In the genomic region with DNA sequence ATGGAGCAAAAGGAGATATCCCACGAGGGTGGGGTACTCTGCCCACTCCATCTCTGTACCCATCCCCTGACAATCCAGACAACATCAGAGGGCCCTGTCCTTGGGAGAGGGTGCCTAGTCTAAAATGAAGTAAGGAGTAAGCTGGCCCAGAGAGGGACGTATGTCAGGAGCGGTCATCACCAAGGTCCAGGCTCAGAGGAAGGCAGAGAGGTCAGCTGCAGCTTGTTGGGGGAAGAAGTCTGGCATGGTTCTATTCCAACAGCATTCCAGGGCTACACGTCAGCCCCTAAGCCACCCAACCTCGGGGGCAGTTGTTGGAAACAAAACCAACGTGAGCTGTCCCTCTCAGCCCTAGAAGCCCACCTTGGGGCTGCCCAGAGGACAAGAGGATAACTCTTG, we compare ENCODE assay signal across 9 mouse cellular contexts. TPM values are rescaled to one million over a fixed set of nuclear protein-coding genes. Genes with fewer than 3 reads are reported as not detected.
DNase-seq lines count a peak whose midpoint lies in the region; ATAC-seq and TF ChIP-seq lines count a peak whose summit lies in the region.
"Had no signal": no experiment of that assay in that cellular context is flagged by ENCODE, and none has a peak within 500 bp of the region (broad histone marks: within the 10 kb centered on the region; RNA-seq: fewer than 3 reads in every experiment).

No protein-coding gene starts in this region.

- H3K9ac ChIP-seq in heart, embryonic 11.5 days (ENCODE audit: low read depth, low read length) = no peak overlapping the region
- H3K9ac ChIP-seq in lung, embryonic 16.5 days (ENCODE audit: low read length) = peak overlapping the region; percentile 55
- peak overlapping the region; percentile 37; the same call in 1 of the 2 replicates for H3K9ac ChIP-seq in embryonic facial prominence, embryonic 13.5 days

- no peak for ATAC-seq in heart, embryonic 11.5 days (replicated peaks; ENCODE audit: insufficient number of reproducible peaks, low FRiP score, low TSS enrichment)
- 0 out of 2 replicates have a peak, but pooled peaks have one; percentile 0 for ATAC-seq in lung, embryonic 16.5 days (ENCODE audit: low read depth)
- no peak for ATAC-seq in embryonic facial prominence, embryonic 13.5 days (ENCODE audit: insufficient number of reproducible peaks, insufficient read depth, low FRiP score, low TSS enrichment, low read depth)

- H3K4me1 ChIP-seq in heart, embryonic 11.5 days (ENCODE audit: control insufficient read depth, insufficient read depth, low read length) = peaks cover 35% of the 10 kb centered on the region
- peaks cover 42% of the 10 kb centered on the region for H3K4me1 ChIP-seq in lung, embryonic 16.5 days (replicated peaks; ENCODE audit: control insufficient read depth, insufficient read depth, low read length)
- H3K4me1 ChIP-seq in embryonic facial prominence, embryonic 13.5 days = peaks cover 44% of the 10 kb centered on the region
- no peaks in the 10 kb centered on the region; the same call in 1 of the 2 replicates for H3K4me1 ChIP-seq in thymus, adult 2 months (replicated peaks; ENCODE audit: control insufficient read depth, insufficient read depth, low read length)

- H3ac ChIP-seq in myocyte (ENCODE audit: control insufficient read depth, insufficient read length) = no peak overlapping the region

- TF ChIP-seq POLR2A in myocyte (IDR thresholded peaks at IDR 0.05; ENCODE audit: insufficient read length, low read depth) = no peak
- no peak for TF ChIP-seq POLR2A in thymus, adult 2 months (IDR thresholded peaks at IDR 0.05; ENCODE audit: control insufficient read depth, extremely low read depth, insufficient read depth, low read length, poor library complexity)

- peaks cover 8% of the 10 kb centered on the region for H3K27me3 ChIP-seq in heart, embryonic 11.5 days (ENCODE audit: control insufficient read depth, insufficient read depth, low read length)
- H3K27me3 ChIP-seq in lung, embryonic 16.5 days (ENCODE audit: control insufficient read depth, insufficient read depth, low read depth, low read length) = peaks cover 5% of the 10 kb centered on the region; the same call in 1 of the 2 replicates
- peaks cover 49% of the 10 kb centered on the region for H3K27me3 ChIP-seq in embryonic facial prominence, embryonic 13.5 days
- no peaks in the 10 kb centered on the region for H3K27me3 ChIP-seq in myocyte (ENCODE audit: control insufficient read depth, insufficient read depth, insufficient read length)
- peaks cover 4% of the 10 kb centered on the region; the same call in 1 of the 2 replicates for H3K27me3 ChIP-seq in thymus, adult 2 months (ENCODE audit: control insufficient read depth, insufficient read depth, low read length)

- TF ChIP-seq CTCF in thymus, adult 2 months (IDR thresholded peaks at IDR 0.05; ENCODE audit: borderline replicate concordance, control insufficient read depth, extremely low read depth, insufficient read depth, low read length, poor library complexity) = no peak

- no peak for DNase-seq in heart, postnatal 4 days
- DNase-seq in lung, adult 18-20 months = no peak
- no peak for DNase-seq in thymus, adult 2 months
- DNase-seq in left cerebral cortex, postnatal 36 days (ENCODE audit: low spot score in 2 of 2) = no peak

- H3K27ac ChIP-seq in heart, embryonic 11.5 days (ENCODE audit: low read depth, low read length) = 0 out of 2 replicates have a peak overlapping the region, but pooled peaks have one; percentile 11
- H3K27ac ChIP-seq in lung, embryonic 16.5 days (ENCODE audit: low read length) = peak overlapping the region; percentile 86
- peak overlapping the region; percentile 33; the same call in 1 of the 2 replicates for H3K27ac ChIP-seq in embryonic facial prominence, embryonic 13.5 days
- H3K27ac ChIP-seq in thymus, adult 2 months (ENCODE audit: control insufficient read depth, insufficient read depth, low read length) = no peak overlapping the region
- H3K27ac ChIP-seq: left cerebral cortex, adult 2 months had no signal

- H3K4me3 ChIP-seq in heart, embryonic 11.5 days (ENCODE audit: low read depth, low read length) = no peak overlapping the region
- H3K4me3 ChIP-seq in lung, embryonic 16.5 days (ENCODE audit: low read length) = no peak overlapping the region
- no peak overlapping the region for H3K4me3 ChIP-seq in embryonic facial prominence, embryonic 13.5 days
- H3K4me3 ChIP-seq in myocyte = peak overlapping the region; percentile 85
- H3K4me3 ChIP-seq in thymus, adult 2 months (ENCODE audit: control insufficient read depth, insufficient read depth, low read length) = no peak overlapping the region

- no peaks in the 10 kb centered on the region for H3K36me3 ChIP-seq in heart, embryonic 11.5 days (ENCODE audit: control insufficient read depth, insufficient read depth, low read length)
- no peaks in the 10 kb centered on the region for H3K36me3 ChIP-seq in lung, embryonic 16.5 days (ENCODE audit: control insufficient read depth, insufficient read depth, low read length)
- H3K36me3 ChIP-seq in embryonic facial prominence, embryonic 13.5 days = no peaks in the 10 kb centered on the region
- no peaks in the 10 kb centered on the region for H3K36me3 ChIP-seq in myocyte (ENCODE audit: control insufficient read depth, insufficient read depth)
- H3K36me3 ChIP-seq in thymus, adult 2 months (ENCODE audit: control insufficient read depth, insufficient read depth, low read length) = no peaks in the 10 kb centered on the region

- H3K79me2 ChIP-seq in myocyte (ENCODE audit: control insufficient read depth, insufficient read depth) = peaks cover 23% of the 10 kb centered on the region

- no peaks in the 10 kb centered on the region for H3K9me3 ChIP-seq in heart, embryonic 11.5 days (replicated peaks; ENCODE audit: control insufficient read depth, low read length)
- no peaks in the 10 kb centered on the region for H3K9me3 ChIP-seq in lung, embryonic 16.5 days (ENCODE audit: control insufficient read depth, low read length)
- H3K9me3 ChIP-seq in embryonic facial prominence, embryonic 13.5 days = no peaks in the 10 kb centered on the region

- peak overlapping the region; percentile 55 for H3K4me2 ChIP-seq in heart, embryonic 11.5 days
- peak overlapping the region; percentile 51 for H3K4me2 ChIP-seq in lung, embryonic 16.5 days (ENCODE audit: low read depth, low read length)
- peak overlapping the region; percentile 50 for H3K4me2 ChIP-seq in embryonic facial prominence, embryonic 13.5 days
- peak overlapping the region; percentile 85 for H3K4me2 ChIP-seq in myocyte (ENCODE audit: low read depth)

- WGBS in heart, embryonic 11.5 days (ENCODE audit: insufficient replicate concordance) = 46% methylated on average over 6 of the region's 6 CpGs
- WGBS in lung, embryonic 16.5 days = 33% methylated on average over 6 of the region's 6 CpGs
- 54% methylated on average over 6 of the region's 6 CpGs for WGBS in embryonic facial prominence, embryonic 13.5 days
- 82% methylated on average over 6 of the region's 6 CpGs for WGBS in thymus, adult 2 months

- intact Hi-C loops in left cerebral cortex, postnatal 36 days (cut with DNase I) = no loop called here

TF ChIP-seq in myocyte, 11 proteins besides CTCF, POLR2A, EP300 and RAD21:
- TF ChIP-seq MAX (IDR thresholded peaks at IDR 0.05; ENCODE audit: low read depth) (no peak), TCF12 (IDR thresholded peaks at IDR 0.05; ENCODE audit: insufficient read depth, poor library complexity, severe bottlenecking) (no peak), MYOG (IDR thresholded peaks at IDR 0.05; ENCODE audit: control insufficient read depth in 1 of 3, insufficient read depth in 1 of 3, insufficient read length in 2 of 3, low read depth in 2 of 3) (no peak)

RNA-seq across cellular contexts. Expression of a gene that starts 2.4 kb away (rescaled TPM):
- polyA plus RNA-seq in heart, embryonic 11.5 days (2014; fragmentation: Nextera tagmentation; extraction: Ambion mirVana) = 24.0 and 27.5 TPM in 2 replicates
- 10 to 100 TPM; 47.8 to 49.6 TPM for total RNA-seq in heart, postnatal 4 days (2021)
- polyA plus RNA-seq in lung, embryonic 16.5 days (2015; fragmentation: Nextera tagmentation; extraction: Ambion mirVana) = 102 and 112 TPM in 2 replicates
- 19.0 and 25.2 TPM in 2 replicates for polyA plus RNA-seq in embryonic facial prominence, embryonic 13.5 days (2015; fragmentation: Nextera tagmentation; extraction: Ambion mirVana)
- polyA plus RNA-seq in myocyte (2012; fragmentation: generic; extraction: Trizol) = 80.8 TPM
- 9.2 and 13.1 TPM in 2 replicates for polyA plus RNA-seq in thymus, adult 2 months (2012; rRNA removed)
- total RNA-seq in left cerebral cortex, postnatal 36 days (2021) = 1 to 10 TPM; 6.3 to 7.2 TPM

RNA-seq across cellular contexts. Expression of a gene that starts 29.1 kb away (rescaled TPM):
- 347 and 390 TPM in 2 replicates for polyA plus RNA-seq in heart, embryonic 11.5 days (2014; fragmentation: Nextera tagmentation; extraction: Ambion mirVana)
- 100 to 1,000 TPM; 619 to 692 TPM for total RNA-seq in heart, postnatal 4 days (2021)
- 455 and 526 TPM in 2 replicates for polyA plus RNA-seq in lung, embryonic 16.5 days (2015; fragmentation: Nextera tagmentation; extraction: Ambion mirVana)
- polyA plus RNA-seq in embryonic facial prominence, embryonic 13.5 days (2015; fragmentation: Nextera tagmentation; extraction: Ambion mirVana) = 653 and 689 TPM in 2 replicates
- polyA plus RNA-seq in myocyte (2012; fragmentation: generic; extraction: Trizol) = 3,913 TPM
- polyA plus RNA-seq in thymus, adult 2 months (2012; rRNA removed) = 3,034 and 4,273 TPM in 2 replicates
- 100 to 1,000 TPM; 622 to 695 TPM for total RNA-seq in left cerebral cortex, postnatal 36 days (2021)

RNA-seq across cellular contexts. Expression of a gene that starts 45.2 kb away (rescaled TPM):
- polyA plus RNA-seq in heart, embryonic 11.5 days (2014; fragmentation: Nextera tagmentation; extraction: Ambion mirVana) = 11.8 TPM in 2 replicates
- 10 to 100 TPM; 15.2 to 15.4 TPM for total RNA-seq in heart, postnatal 4 days (2021)
- 6.3 and 8.4 TPM in 2 replicates for polyA plus RNA-seq in lung, embryonic 16.5 days (2015; fragmentation: Nextera tagmentation; extraction: Ambion mirVana)
- 11.6 and 14.6 TPM in 2 replicates for polyA plus RNA-seq in embryonic facial prominence, embryonic 13.5 days (2015; fragmentation: Nextera tagmentation; extraction: Ambion mirVana)
- 6.8 TPM for polyA plus RNA-seq in myocyte (2012; fragmentation: generic; extraction: Trizol)
- polyA plus RNA-seq in thymus, adult 2 months (2012; rRNA removed) = 25.7 and 27.3 TPM in 2 replicates
- 10 to 100 TPM; 26.5 to 31.7 TPM for total RNA-seq in left cerebral cortex, postnatal 36 days (2021)

RNA-seq across cellular contexts. Expression of a gene that starts 56.8 kb away (rescaled TPM):
- polyA plus RNA-seq in heart, embryonic 11.5 days (2014; fragmentation: Nextera tagmentation; extraction: Ambion mirVana) = 121 and 126 TPM in 2 replicates
- 100 to 1,000 TPM; 103 to 104 TPM for total RNA-seq in heart, postnatal 4 days (2021)
- 162 and 173 TPM in 2 replicates for polyA plus RNA-seq in lung, embryonic 16.5 days (2015; fragmentation: Nextera tagmentation; extraction: Ambion mirVana)
- 168 and 190 TPM in 2 replicates for polyA plus RNA-seq in embryonic facial prominence, embryonic 13.5 days (2015; fragmentation: Nextera tagmentation; extraction: Ambion mirVana)
- polyA plus RNA-seq in myocyte (2012; fragmentation: generic; extraction: Trizol) = 188 TPM
- 209 and 213 TPM in 2 replicates for polyA plus RNA-seq in thymus, adult 2 months (2012; rRNA removed)
- total RNA-seq in left cerebral cortex, postnatal 36 days (2021) = 100 to 1,000 TPM in 1 of 2 experiments, 10 to 100 TPM in 1; 95.4 to 105 TPM
